Mouse (Mus musculus): ENCODE results near the gene Efcab3.
"Not testable (repeated sequence)": the region's sequence is repeated elsewhere in the genome, so short reads cannot be mapped to it uniquely, and the experiment has no call there.

The Efcab3 gene

GRCm38 (mm10) chr11:105063292-105063691, at the start of gene Efcab3:
Gene Efcab3 (plus strand): TSS chr11:105063592.
- no peak for DNase-seq

- no peak for DNase-seq
These were observed 42.3 kb upstream of the Efcab3 start for GRCm38 (mm10) chr11:105021071-105021470.

DNA sequence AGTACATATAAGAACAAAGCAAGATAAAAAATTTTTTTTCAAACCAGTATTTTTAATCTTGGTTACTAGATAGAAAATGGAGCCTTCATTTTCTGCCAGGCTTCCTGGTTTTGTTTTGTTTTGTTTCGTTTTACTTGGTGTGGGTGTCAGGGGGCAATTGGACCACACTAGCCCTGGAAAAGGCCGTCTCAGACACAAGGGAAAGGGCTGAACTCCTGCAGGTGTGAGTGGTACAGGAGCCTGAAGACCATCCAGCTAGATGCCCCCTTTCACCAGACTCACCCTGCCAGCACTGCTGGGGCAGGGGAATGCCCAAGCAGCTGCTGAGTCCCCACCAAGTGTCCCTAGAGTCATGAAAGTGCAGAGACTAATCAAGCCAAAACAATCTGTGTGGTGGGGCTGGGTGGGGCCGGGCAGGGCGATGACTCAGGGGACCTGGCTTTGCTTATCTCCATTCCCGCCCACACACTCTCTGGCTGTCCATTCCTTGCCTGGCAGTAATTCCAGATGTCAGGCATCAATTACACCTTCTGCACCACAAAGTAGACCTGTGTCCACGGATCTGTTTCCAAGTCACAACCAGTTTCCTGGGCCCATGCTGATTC, 34.5 kb upstream of the Efcab3 start:
- DNase-seq: no peak

DNA sequence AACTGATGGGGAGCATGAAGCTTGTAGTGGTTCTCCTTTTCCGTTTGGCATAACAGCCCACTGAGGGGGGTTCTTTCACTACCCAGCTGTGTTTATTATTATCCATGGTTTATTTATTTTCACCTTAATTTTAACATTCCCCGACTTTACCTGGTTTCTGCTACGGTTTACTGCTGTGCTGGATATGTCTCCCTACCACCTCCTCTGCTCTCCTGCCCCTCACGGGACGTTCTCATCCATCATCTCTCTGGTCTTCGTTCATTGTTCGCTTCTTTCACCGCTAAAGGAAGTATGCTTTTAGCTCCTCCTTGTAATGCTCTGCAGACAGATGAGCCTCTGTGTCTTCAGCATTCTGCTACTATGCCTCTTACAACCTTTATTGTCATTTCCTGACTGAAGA, 33.9 kb upstream of the Efcab3 start:
- no peak for DNase-seq

DNA sequence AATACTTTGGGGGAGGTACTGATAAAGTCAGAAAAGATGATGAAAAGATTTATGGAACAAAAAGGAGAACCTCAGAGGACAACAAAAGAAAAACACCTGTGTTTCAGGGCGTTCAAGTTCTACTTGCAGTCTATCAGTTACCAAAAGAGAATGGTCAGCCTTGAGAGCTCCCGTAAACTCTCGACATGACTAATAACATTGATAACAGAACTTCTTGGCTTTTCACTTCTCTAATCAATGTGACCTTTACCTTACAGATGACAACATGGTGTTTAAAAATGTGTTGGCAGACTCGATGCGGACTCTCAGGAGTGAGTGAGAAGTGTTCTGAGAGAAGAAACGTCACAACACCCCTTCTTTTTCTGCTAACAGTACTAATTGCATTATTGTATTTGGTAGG, 33.2 kb upstream of the Efcab3 start:
- no peak for DNase-seq

- no peak for DNase-seq
These were observed 32.3 kb upstream of the Efcab3 start for GRCm38 (mm10) chr11:105031103-105031502.

GRCm38 (mm10) chr11:105035081-105035480, 28.3 kb upstream of the Efcab3 start:
- DNase-seq: no peak

DNA sequence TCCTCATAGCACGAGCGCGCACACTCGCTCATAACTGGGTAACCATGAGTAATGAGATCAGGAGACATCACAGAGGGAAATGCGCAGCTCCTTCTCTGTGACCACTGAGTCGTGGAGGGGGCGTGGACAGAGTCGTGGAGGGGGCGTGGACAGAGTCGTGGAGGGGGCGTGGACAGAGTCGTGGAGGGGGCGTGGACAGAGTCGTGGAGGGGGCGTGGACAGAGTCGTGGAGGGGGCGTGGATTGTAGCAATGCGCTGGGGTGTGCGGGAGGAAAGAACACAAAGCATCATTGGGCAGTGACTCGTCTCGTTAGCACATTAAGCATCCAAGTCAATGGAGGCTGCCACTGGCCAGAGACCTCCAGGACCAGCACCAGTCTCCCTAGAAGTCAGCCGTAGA, 49.1 kb downstream of the Efcab3 start:
- DNase-seq: not testable (repeated sequence)

- no peak for DNase-seq
These were observed 54.4 kb downstream of the Efcab3 start for GRCm38 (mm10) chr11:105117814-105118213.

GRCm38 (mm10) chr11:105120551-105121061, 57.2 kb downstream of the Efcab3 start:
- no peak for DNase-seq

- not testable (repeated sequence) for DNase-seq
These were observed 58.4 kb downstream of the Efcab3 start for GRCm38 (mm10) chr11:105121792-105122191.

- DNase-seq: no peak
These were observed 60.6 kb downstream of the Efcab3 start for GRCm38 (mm10) chr11:105123986-105124385.

- peak; percentile 84 for DNase-seq
These were observed 62.5 kb downstream of the Efcab3 start, which contains the start of gene Mettl2 for GRCm38 (mm10) chr11:105125735-105126519. Gene Mettl2 (plus strand): TSS chr11:105126425.

- no peak for DNase-seq
These were observed 63.2 kb downstream of the Efcab3 start for GRCm38 (mm10) chr11:105126520-105127029.

DNA sequence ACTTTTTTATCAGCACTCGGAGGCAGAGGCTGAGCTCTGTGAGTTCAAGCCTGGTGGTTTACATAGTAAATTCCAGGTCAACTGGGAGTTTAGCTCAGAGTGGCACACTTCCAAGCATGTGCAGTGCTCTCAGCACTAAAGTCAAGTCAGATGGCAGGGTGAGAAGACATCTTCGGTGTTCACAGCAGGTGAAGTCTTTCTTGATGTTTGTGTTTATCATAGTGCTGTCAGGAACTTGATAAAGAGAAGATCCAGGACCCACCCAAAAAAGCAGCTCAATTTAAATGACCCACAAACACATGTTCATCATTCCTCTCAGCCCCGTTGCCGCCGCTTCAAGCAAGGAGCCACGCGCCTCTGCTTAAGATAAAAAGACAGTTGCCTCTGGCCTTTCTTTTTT, 72.3 kb downstream of the Efcab3 start:
- DNase-seq: no peak

- not testable (repeated sequence) for DNase-seq
These were observed 73.9 kb downstream of the Efcab3 start for GRCm38 (mm10) chr11:105137255-105137654.

DNA sequence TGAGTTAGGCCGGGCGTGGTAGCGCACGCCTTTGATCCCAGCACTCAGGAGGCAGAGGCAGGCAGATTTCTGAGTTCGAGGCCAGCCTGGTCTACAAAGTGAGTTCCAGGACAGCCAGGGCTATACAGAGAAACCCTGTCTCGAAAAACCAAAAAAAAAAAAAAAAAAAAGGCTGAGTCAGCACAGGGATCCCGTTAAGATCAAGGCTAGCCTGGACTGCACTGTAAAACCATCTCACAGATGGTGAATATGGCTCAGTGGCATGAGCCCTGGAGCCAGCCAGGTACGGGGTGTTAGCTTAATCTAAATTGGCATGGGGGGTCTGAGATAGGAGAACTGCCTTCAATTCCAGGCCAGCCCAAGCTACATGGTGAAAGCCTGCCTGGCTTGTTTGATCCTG, 77.1 kb downstream of the Efcab3 start:
- not testable (repeated sequence) for DNase-seq

DNA sequence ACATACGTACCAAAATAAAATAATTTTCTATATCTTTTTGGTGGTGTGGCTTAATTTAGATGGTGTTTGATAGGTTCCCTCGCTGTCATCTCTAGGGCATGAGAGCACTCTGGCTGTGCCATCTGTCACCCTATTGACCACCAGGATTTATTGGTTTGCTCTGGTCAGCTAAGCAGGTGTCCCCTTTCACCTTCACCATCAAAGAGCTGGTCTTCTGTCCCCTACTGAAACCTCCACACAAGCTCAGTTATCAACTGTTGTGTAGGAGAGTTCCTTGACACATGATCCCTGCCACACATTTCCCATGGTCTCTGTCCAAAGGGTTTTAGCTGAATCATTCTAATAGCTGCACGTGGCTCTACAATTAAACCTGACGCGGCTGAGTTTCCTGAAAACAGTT, 77.7 kb downstream of the Efcab3 start:
- no peak for DNase-seq

- no peak for DNase-seq
These were observed 80.2 kb downstream of the Efcab3 start for GRCm38 (mm10) chr11:105143564-105143963.

GRCm38 (mm10) chr11:105144084-105144483, 80.7 kb downstream of the Efcab3 start:
- DNase-seq: no peak

- DNase-seq: no peak
These were observed 81.3 kb downstream of the Efcab3 start for GRCm38 (mm10) chr11:105144508-105145210.

- no peak for DNase-seq
These were observed 81.8 kb downstream of the Efcab3 start for GRCm38 (mm10) chr11:105145211-105145610.

GRCm38 (mm10) chr11:105146593-105146992, 83.2 kb downstream of the Efcab3 start, which contains the start of gene Gm10842:
Gene Gm10842 (plus strand): TSS chr11:105146893.
- DNase-seq: no peak

All from right cerebral cortex, postnatal 25 days (tissue).